Mouse (Mus musculus): Measurements from ENCODE around the gene Dynlt1c.
"Not testable (repeated sequence)": the region's sequence is repeated elsewhere in the genome, so short reads cannot be mapped to it uniquely, and the experiment has no call there.

- TF ChIP-seq GATA1 (IDR thresholded peaks at IDR 0.05; ENCODE audit: borderline replicate concordance, low read length); FLI1 (IDR thresholded peaks at IDR 0.05; ENCODE audit: low read length): not testable (repeated sequence)
Measured at GRCm38 (mm10) chr17:6640771-6641429, 39.4 kb downstream of the Dynlt1c start.

Data from megakaryocyte, embryonic 14.5 days (primary cell).